Mouse (Mus musculus) small intestine, adult 2 months (tissue): ENCODE measurements around the gene Cacng6.

Experiments
- CTCF ChIP-seq: fragments of 200-500 bp; IDR thresholded peaks from 2 replicates; pipeline ENCODE4 v1.5.1; 2012; ENCODE audit warnings: low read depth, mild to moderate bottlenecking, control low read depth, inconsistent platforms, low read length, moderate library complexity, mixed read lengths; ENCODE audit not compliant: insufficient replicate concordance, insufficient read length; ENCODE audit errors: extremely low read depth
- POLR2A ChIP-seq: fragments of 200-500 bp; IDR thresholded peaks from 2 replicates; pipeline ENCODE4 v1.6.1; 2012; ENCODE audit warnings: low read depth, mild to moderate bottlenecking, control low read depth, inconsistent platforms, low read length, moderate library complexity

GRCm38 (mm10) chr7:3476728-3477127, 52.7 kb downstream of the Cacng6 start:
- no peak for TF ChIP-seq POLR2A
- TF ChIP-seq CTCF: no peak
